Mouse (Mus musculus): Measurements from ENCODE around the gene Gpr37l1. TPM values are rescaled to one million over a fixed set of nuclear protein-coding genes. Genes with fewer than 3 reads are reported as not detected.
"Not testable (repeated sequence)": the region's sequence is repeated elsewhere in the genome, so short reads cannot be mapped to it uniquely, and the experiment has no call there.

The Gpr37l1 gene
- total RNA-seq (2022) = 1 to 10 TPM in 3 of 4 experiments, under 1 TPM in 1; 0.80 to 1.9 (median 1.3) TPM

GRCm38 (mm10) chr1:135167435-135167834 is at the start of gene Gpr37l1:
Gpr37l1 (minus strand) TSS chr1:135167681.
- DNase-seq = no peak

- DNase-seq = no peak
Measured at GRCm38 (mm10) chr1:135213772-135214640, 46.5 kb upstream of the Gpr37l1 start.

- DNase-seq = no peak
Measured at GRCm38 (mm10) chr1:135210421-135210820, 42.9 kb upstream of the Gpr37l1 start.

- no peak for DNase-seq
Measured at GRCm38 (mm10) chr1:135208716-135209115, 41.2 kb upstream of the Gpr37l1 start.

GRCm38 (mm10) chr1:135206586-135207339 is 39.3 kb upstream of the Gpr37l1 start:
- DNase-seq = no peak

- DNase-seq = no peak
Measured at GRCm38 (mm10) chr1:135205257-135205656, 37.8 kb upstream of the Gpr37l1 start.

GRCm38 (mm10) chr1:135204196-135205126 is 37.0 kb upstream of the Gpr37l1 start:
- no peak for DNase-seq

GRCm38 (mm10) chr1:135200400-135200799 is 32.9 kb upstream of the Gpr37l1 start:
- no peak for DNase-seq

- no peak for DNase-seq
Measured at GRCm38 (mm10) chr1:135199014-135199819, 31.7 kb upstream of the Gpr37l1 start.

- DNase-seq = no peak
Measured at GRCm38 (mm10) chr1:135198412-135198811, 30.9 kb upstream of the Gpr37l1 start.

- no peak for DNase-seq
Measured at GRCm38 (mm10) chr1:135195907-135196440, 28.5 kb upstream of the Gpr37l1 start.

GRCm38 (mm10) chr1:135194335-135194734 is 26.9 kb upstream of the Gpr37l1 start:
- DNase-seq = not testable (repeated sequence)

- DNase-seq = no peak
Measured at GRCm38 (mm10) chr1:135189186-135189585, 21.7 kb upstream of the Gpr37l1 start.

GRCm38 (mm10) chr1:135188197-135188596 is 20.7 kb upstream of the Gpr37l1 start:
- no peak for DNase-seq

GRCm38 (mm10) chr1:135187016-135187415 is 19.5 kb upstream of the Gpr37l1 start:
- not testable (repeated sequence) for DNase-seq

- DNase-seq = no peak
Measured at GRCm38 (mm10) chr1:135186427-135186826, 18.9 kb upstream of the Gpr37l1 start.

- DNase-seq = no peak
Measured at GRCm38 (mm10) chr1:135185936-135186335, 18.5 kb upstream of the Gpr37l1 start.

GRCm38 (mm10) chr1:135183941-135184570 is 16.6 kb upstream of the Gpr37l1 start:
- no peak for DNase-seq

GRCm38 (mm10) chr1:135183448-135183847 is 16.0 kb upstream of the Gpr37l1 start:
- peak; percentile 55 for DNase-seq

- no peak for DNase-seq
Measured at GRCm38 (mm10) chr1:135182975-135183374, 15.5 kb upstream of the Gpr37l1 start.
